Mouse (Mus musculus) liver, embryonic 15.5 days (tissue): ENCODE data around the gene Iscu. TPM values are rescaled to one million over a fixed set of nuclear protein-coding genes. Genes with fewer than 3 reads are reported as not detected.

ENCODE experiments used
- ATAC-seq: fragments of 200-750 bp; cut with Nextera tagmentation; 2 replicates; pipeline ENCODE4 v1.8.0; 2017; ENCODE audit warnings: moderate number of reproducible peaks, mild to moderate bottlenecking, moderate library complexity; ENCODE audit not compliant: insufficient read depth
- H3K27ac ChIP-seq: fragments of 300-500 bp; sonication (generic); replicated peaks from 2 replicates; pipeline ENCODE4 v1.5.1; 2015; ENCODE audit warnings: mild to moderate bottlenecking, inconsistent platforms
- H3K27me3 ChIP-seq: fragments of 300-500 bp; sonication (generic); 2 replicates; pipeline ENCODE4 v1.6.1; 2015; ENCODE audit warnings: mild to moderate bottlenecking, inconsistent platforms
- H3K36me3 ChIP-seq: fragments of 300-500 bp; sonication (generic); replicated peaks from 2 replicates; pipeline ENCODE4 v1.6.1; 2015; ENCODE audit warnings: moderate library complexity, mild to moderate bottlenecking, inconsistent platforms
- H3K4me1 ChIP-seq: fragments of 300-500 bp; sonication (generic); replicated peaks from 2 replicates; pipeline ENCODE4 v1.6.1; 2015; ENCODE audit warnings: inconsistent platforms
- H3K4me2 ChIP-seq: fragments of 300-500 bp; sonication (generic); 2 replicates; pipeline ENCODE4 v1.6.1; 2015; ENCODE audit warnings: moderate library complexity, mild to moderate bottlenecking, inconsistent platforms
- H3K4me3 ChIP-seq: fragments of 300-500 bp; sonication (generic); replicated peaks from 2 replicates; pipeline ENCODE4 v1.5.1; 2015; ENCODE audit warnings: mild to moderate bottlenecking, inconsistent platforms
- H3K9ac ChIP-seq: fragments of 300-500 bp; sonication (generic); 2 replicates; pipeline ENCODE4 v1.6.1; 2015; ENCODE audit warnings: moderate library complexity, mild to moderate bottlenecking, inconsistent platforms
- H3K9me3 ChIP-seq: fragments of 300-500 bp; sonication (generic); replicated peaks from 2 replicates; pipeline ENCODE4 v1.6.1; 2016; ENCODE audit warnings: inconsistent platforms
- WGBS: fragments of 180-500 bp; shearing (Covaris S2); methylation state at CpG from one replicate; pipeline ENCODE4 v1.1.7; 2015; ENCODE audit warnings: mixed read lengths; ENCODE audit not compliant: insufficient replicate concordance; 5-methylcytosine and 5-hydroxymethylcytosine counted together
- polyA plus RNA-seq: library from polyadenylated mRNA; unstranded; fragments of >200 nt; fragmentation: Nextera tagmentation; extraction: Ambion mirVana; gene quantifications from 2 replicates; pipeline ENCODE4 v1.2.1, GENCODE M21; 2015

Gene Iscu
- polyA plus RNA-seq, 1 experiment from 2014 or later: 79.1 TPM

- WGBS: 53% methylated on average over 7 of the region's 7 CpGs
- H3K4me3 ChIP-seq: no peak overlapping the region
- no peaks in the 10 kb centered on the region for H3K9me3 ChIP-seq
- no peaks in the 10 kb centered on the region for H3K27me3 ChIP-seq
- no peak overlapping the region for H3K4me2 ChIP-seq
- H3K27ac ChIP-seq: no peak overlapping the region
- no peak for ATAC-seq
- H3K4me1 ChIP-seq: peaks cover 25% of the 10 kb centered on the region
- H3K9ac ChIP-seq: no peak overlapping the region
- no peaks in the 10 kb centered on the region for H3K36me3 ChIP-seq
These were observed 16.7 kb downstream of the Iscu start for GRCm38 (mm10) chr5:113789075-113789788.

- H3K4me3 ChIP-seq: no peak overlapping the region
- WGBS: 25% methylated on average over 11 of the region's 11 CpGs
- H3K4me1 ChIP-seq: peaks cover 25% of the 10 kb centered on the region
- ATAC-seq: no peak
- H3K4me2 ChIP-seq: no peak overlapping the region
- H3K9ac ChIP-seq: no peak overlapping the region
- H3K9me3 ChIP-seq: no peaks in the 10 kb centered on the region
- H3K27me3 ChIP-seq: no peaks in the 10 kb centered on the region
- no peaks in the 10 kb centered on the region for H3K36me3 ChIP-seq
- H3K27ac ChIP-seq: 0 out of 2 replicates have a peak overlapping the region, but pooled peaks have one; percentile 6
These were observed 18.1 kb downstream of the Iscu start for GRCm38 (mm10) chr5:113790453-113791196.

GRCm38 (mm10) chr5:113791197-113792095, 18.9 kb downstream of the Iscu start:
- no peaks in the 10 kb centered on the region for H3K27me3 ChIP-seq
- no peak for ATAC-seq
- peaks cover 26% of the 10 kb centered on the region for H3K4me1 ChIP-seq
- H3K9ac ChIP-seq: no peak overlapping the region
- H3K4me3 ChIP-seq: no peak overlapping the region
- H3K27ac ChIP-seq: 0 out of 2 replicates have a peak overlapping the region, but pooled peaks have one; percentile 6
- H3K9me3 ChIP-seq: no peaks in the 10 kb centered on the region
- 54% methylated on average over 16 of the region's 16 CpGs for WGBS
- no peaks in the 10 kb centered on the region for H3K36me3 ChIP-seq
- no peak overlapping the region for H3K4me2 ChIP-seq

- H3K4me3 ChIP-seq: no peak overlapping the region
- H3K27ac ChIP-seq: peak overlapping the region; percentile 19; the same call in 1 of the 2 replicates
- no peaks in the 10 kb centered on the region for H3K36me3 ChIP-seq
- WGBS: 5% methylated on average over 13 of the region's 13 CpGs
- ATAC-seq: no peak
- no peaks in the 10 kb centered on the region for H3K9me3 ChIP-seq
- H3K9ac ChIP-seq: no peak overlapping the region
- H3K27me3 ChIP-seq: peaks cover 14% of the 10 kb centered on the region
- H3K4me1 ChIP-seq: peaks cover 29% of the 10 kb centered on the region
- peak overlapping the region; percentile 36 for H3K4me2 ChIP-seq
These were observed 24.0 kb downstream of the Iscu start for GRCm38 (mm10) chr5:113796401-113797148.

- peaks cover 14% of the 10 kb centered on the region for H3K27me3 ChIP-seq
- H3K27ac ChIP-seq: peak overlapping the region; percentile 19; the same call in 1 of the 2 replicates
- no peak for ATAC-seq
- H3K9ac ChIP-seq: no peak overlapping the region
- H3K36me3 ChIP-seq: no peaks in the 10 kb centered on the region
- H3K9me3 ChIP-seq: no peaks in the 10 kb centered on the region
- peak overlapping the region; percentile 36 for H3K4me2 ChIP-seq
- WGBS: 27% methylated on average over 19 of the region's 19 CpGs
- no peak overlapping the region for H3K4me3 ChIP-seq
- H3K4me1 ChIP-seq: peaks cover 26% of the 10 kb centered on the region
These were observed 24.8 kb downstream of the Iscu start for GRCm38 (mm10) chr5:113797149-113797882.

DNA sequence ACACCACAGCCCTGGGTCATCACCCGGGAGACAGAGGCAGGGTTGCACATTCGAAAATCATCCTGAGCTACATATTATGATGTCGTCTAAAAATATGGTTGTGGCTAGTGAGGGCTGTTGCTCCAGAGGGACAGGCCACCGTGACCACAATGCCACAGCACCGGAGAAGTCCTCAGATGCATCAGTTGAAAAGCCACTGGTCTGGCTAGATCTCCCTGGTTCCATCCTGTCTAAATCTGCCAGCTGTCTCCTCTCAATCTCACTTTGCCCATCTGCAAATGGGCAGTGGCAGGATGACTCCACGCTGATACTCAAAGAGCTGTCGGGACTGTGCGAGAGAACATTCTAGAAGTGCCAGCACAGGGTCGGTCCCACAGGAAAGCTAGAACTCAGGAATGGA, 26.0 kb downstream of the Iscu start:
- Histone ChIP-seq H3K27me3 (peaks cover 14% of the 10 kb centered on the region), H3K36me3 (no peaks in the 10 kb centered on the region), H3K27ac (no peak overlapping the region), H3K4me3 (no peak overlapping the region), H3K9ac (no peak overlapping the region), H3K4me2 (no peak overlapping the region), H3K4me1 (peaks cover 26% of the 10 kb centered on the region), H3K9me3 (no peaks in the 10 kb centered on the region)
- WGBS: 40% methylated on average over 9 of the region's 9 CpGs
- no peak for ATAC-seq

GRCm38 (mm10) chr5:113799691-113800090, 27.1 kb downstream of the Iscu start:
- Histone ChIP-seq H3K27me3 (peaks cover 14% of the 10 kb centered on the region), H3K9me3 (no peaks in the 10 kb centered on the region), H3K9ac (no peak overlapping the region), H3K27ac (no peak overlapping the region), H3K36me3 (no peaks in the 10 kb centered on the region), H3K4me3 (peak overlapping the region; percentile 22), H3K4me2 (peak overlapping the region; percentile 36; the same call in 1 of the 2 replicates), H3K4me1 (peaks cover 32% of the 10 kb centered on the region)
- WGBS: 53% methylated on average over 5 of the region's 5 CpGs
- ATAC-seq: no peak

DNA sequence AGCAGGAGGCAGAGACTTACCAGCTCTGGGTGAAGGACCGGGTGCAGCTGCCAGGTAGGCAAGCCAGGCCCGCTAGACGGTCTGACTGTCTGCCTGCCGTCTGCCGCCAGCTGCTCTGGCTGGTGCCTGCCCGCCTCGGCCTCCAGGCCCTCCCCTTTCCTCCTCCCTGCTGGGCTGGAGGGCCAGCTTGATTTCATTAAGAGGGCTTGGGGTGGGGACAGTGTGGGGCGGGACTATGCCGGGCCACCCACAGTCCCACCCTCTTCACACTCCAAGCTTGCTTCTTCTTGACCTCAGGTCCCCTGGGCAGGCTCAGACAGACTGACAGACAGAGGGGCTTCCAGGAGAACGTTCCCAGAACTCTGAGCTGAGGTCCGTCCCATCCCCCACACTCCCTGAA, 27.7 kb downstream of the Iscu start, which contains the start of gene Tmem119:
Gene Tmem119, minus strand, starts transcription at position 237 of the 400 bp plus-strand sequence.
- no peak within 1 kb of the TSS for H3K27ac ChIP-seq
- H3K4me3 ChIP-seq: peak within 1 kb of the TSS; percentile 22
- peaks cover 14% of the 10 kb centered on the region for H3K27me3 ChIP-seq
- H3K9me3 ChIP-seq: no peaks in the 10 kb centered on the region
- H3K4me1 ChIP-seq: peaks cover 32% of the 10 kb centered on the region
- H3K36me3 ChIP-seq: no peaks in the 10 kb centered on the region
- H3K4me2 ChIP-seq: peak within 1 kb of the TSS; percentile 36
- 2% methylated on average over 11 of the region's 11 CpGs for WGBS
- 0 out of 2 replicates have a peak, but pooled peaks have one; percentile 43 for ATAC-seq
- no peak within 1 kb of the TSS for H3K9ac ChIP-seq

DNA sequence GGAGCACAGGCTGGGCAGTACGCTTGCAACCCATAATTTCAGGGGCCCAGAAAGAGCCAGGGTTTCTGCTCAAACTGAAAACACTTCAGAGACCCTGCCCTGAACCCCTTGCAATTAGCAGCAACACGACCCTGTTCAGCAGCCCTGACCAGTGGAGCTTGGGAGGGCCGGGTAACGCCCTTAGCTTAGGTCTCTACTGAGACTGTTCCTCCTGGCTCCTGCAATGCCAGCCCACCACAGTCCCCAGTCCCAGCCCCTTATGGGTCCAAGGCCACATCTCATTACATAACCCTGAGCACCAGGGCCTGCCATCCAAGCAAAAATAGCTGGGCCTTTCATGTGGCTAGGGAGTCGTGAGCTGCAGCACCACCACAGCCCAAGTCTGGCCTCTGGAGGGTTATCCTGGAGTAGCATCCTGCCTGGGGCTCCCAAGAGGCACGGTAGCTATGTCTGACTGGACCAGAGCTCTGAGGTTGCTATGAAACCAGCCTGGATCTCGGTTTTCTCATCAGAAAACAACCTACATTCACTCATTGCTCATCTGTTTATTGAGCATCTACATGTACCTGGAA, 31.9 kb downstream of the Iscu start:
- no peak overlapping the region for H3K27ac ChIP-seq
- no peak overlapping the region for H3K9ac ChIP-seq
- H3K4me3 ChIP-seq: no peak overlapping the region
- H3K4me2 ChIP-seq: no peak overlapping the region
- peaks cover 10% of the 10 kb centered on the region for H3K27me3 ChIP-seq
- ATAC-seq: no peak
- H3K9me3 ChIP-seq: no peaks in the 10 kb centered on the region
- WGBS: 42% methylated on average over 7 of the region's 7 CpGs
- H3K36me3 ChIP-seq: no peaks in the 10 kb centered on the region
- peaks cover 19% of the 10 kb centered on the region for H3K4me1 ChIP-seq
